Mouse (Mus musculus) Muller cell, postnatal 12 days (primary cell): ENCODE data around the gene Cacna2d1.

Experiments
- DNase-seq: peaks from one replicate; pipeline ENCODE4 v3.0.0-alpha.2; 2015; ENCODE audit errors: inconsistent ontology term

Cacna2d1 gene

DNA sequence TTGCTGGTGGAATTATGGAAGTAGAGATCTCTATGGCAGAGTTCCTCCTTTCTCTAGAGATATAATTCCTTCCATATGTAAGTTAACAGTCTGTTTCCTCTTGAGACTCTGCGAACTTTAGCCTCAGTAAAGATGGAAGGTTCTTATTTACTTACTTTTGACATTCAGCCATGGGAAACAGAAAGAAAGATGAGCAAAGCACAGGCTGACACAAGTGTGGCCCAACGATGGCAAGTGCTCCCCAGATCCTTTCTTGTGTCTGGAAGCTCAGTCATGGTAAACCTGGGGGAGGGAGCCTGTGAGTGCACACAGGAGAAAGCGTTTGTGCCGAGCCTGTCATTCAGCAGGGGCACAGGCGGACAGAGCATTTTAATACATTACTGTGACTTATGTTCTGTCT lies 48.9 kb downstream of the Cacna2d1 start:
- DNase-seq, result no peak

DNA sequence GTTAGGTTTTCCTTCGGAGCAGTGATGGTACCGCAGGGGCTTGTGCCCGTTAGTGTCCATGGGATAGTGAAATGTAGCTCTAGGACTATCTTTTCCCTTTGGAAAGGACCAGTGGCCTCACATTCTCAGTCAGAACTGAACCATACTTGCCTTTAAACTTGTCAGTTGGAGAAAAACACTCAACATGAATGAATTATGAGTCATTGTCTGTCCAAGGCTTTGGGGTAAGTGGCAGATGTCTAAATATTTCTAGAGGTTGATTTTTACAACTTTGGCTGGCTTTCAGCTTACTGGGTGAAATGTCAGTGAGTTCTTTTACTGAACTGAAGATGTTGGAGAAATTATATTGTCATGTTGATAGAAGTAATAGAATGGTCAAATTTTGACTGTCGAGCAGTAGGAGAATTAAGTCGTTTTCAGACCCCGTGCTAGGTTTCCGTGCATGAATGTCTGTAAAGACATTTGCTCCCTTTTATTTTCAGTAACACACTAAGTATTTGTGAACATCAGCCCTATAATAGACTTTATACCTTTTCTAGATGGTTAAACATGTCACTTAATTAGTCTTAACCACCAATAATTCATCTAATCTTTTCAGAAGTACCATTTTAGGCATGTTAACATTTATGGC lies 50.9 kb downstream of the Cacna2d1 start:
- peak; percentile 56 for DNase-seq

DNA sequence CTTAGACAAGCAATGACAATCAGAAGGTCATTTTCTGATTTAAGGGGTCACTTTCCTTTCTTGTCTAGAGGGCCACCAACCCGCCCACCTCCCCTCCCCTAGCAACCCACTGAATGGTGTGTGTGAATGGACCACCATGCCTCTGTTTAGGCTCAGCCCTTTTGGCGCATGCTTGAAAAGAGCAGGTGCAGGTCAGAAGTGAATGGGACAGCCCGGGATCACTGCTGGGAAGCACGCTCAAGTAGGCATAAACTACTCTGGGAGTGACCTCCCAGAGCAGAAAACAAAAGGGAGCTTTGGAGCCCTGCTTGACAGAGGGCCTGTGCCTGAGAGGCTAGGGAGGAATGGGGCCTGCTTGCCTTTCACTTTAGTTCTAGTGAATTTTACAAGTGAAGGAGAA lies 51.4 kb downstream of the Cacna2d1 start:
- DNase-seq, result peak; percentile 34

DNA sequence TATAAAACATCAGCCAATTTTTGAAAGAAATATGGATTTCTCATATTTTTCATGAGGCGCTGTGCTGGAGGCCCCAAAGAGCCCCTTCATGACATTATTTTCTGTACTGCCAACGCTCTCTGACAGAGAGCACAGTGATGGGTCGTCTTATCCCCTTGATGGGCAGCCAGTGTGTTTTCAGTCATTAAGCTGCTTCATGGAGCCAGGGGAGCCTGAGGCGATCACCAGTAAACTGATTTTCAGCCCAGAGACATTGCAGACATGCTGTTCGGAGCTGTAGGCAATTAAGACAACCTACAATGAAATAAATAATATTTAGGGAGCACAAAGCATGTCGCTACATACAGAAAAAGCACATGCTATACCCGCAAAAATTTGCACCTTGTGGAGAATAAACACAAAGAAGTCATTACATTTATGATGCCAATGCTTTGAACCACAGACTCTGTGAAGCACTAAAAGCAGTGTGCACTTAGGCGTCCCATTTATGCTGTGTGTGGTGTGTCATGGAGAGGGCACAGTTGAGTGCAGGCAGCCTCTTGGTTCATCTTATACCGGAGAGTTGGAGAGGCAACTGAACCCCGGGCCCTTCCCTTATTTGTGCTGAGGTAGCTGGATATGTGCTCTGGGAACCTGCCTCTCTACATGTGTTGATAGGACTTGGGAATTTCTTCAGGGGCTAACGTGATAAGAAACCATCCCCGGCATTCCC lies 57.1 kb downstream of the Cacna2d1 start:
- no peak for DNase-seq

DNA sequence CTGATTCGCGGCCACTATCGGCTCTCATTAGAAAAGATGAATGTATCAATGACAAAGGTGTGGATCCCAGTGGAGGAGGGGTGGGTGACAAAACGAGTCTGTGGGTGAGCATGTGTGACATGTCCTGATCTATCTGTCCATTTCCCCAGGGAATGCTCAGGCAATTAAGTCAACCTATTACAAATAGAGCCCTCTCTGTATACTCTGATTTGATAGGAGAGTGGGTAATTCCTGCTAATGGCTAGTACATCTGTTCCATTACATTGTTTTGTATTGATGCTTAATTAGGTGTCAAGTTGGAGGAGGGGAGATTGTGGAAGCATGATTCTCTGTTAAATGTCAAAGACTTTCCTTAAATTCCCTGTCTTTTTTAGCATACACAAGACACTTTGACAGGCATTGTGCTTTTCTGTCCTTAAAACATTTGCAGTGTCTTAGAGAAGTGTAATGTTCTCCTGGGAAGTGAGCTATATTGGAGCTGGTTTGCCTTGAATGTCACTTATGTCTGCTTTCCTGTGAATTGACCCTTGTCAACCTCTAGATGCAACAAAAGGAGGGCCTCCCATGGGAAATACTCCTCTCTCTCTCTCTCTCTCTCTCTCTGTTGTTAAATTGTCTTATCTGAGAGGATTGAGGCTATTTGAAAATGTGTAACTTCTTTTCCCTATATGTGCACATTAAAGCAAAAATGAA lies 58.9 kb downstream of the Cacna2d1 start:
- no peak for DNase-seq

DNA sequence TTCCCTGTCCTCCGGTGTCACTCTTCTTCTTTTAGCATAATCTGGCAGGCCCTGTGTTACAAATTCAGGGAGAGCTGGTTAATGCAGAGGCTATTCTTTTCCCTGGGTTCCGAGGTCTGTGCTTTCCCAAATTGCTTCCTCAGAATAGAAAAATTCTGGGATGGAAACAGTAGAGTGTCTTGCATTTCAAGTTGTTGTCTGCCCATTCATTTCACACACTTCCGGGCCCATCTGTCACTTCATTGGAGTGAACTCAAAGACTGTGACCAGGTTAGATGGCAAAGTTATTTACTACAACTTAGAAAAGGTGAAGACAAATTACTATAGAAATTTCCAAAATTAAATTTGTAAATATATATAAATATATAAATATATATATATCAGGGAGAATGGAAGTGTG lies 62.7 kb downstream of the Cacna2d1 start:
- DNase-seq, result no peak

DNA sequence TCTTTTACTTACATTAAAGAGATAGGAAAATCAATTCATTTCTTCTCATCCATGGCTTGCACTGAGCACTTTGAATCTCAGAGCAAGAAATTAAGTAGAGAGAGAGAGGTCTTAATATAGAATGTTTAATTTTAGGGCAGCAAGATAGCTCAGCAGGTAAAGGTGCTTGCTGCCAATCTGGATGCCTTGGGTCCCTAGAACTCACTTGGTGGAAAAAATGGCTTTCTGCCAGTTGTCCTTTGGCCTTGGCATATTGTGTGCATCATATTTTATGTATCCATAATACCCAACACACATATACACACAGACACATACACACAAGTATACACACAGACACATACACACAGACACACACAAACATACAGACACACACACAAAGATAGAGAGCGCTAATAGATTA lies 63.3 kb downstream of the Cacna2d1 start:
- DNase-seq, result no peak

DNA sequence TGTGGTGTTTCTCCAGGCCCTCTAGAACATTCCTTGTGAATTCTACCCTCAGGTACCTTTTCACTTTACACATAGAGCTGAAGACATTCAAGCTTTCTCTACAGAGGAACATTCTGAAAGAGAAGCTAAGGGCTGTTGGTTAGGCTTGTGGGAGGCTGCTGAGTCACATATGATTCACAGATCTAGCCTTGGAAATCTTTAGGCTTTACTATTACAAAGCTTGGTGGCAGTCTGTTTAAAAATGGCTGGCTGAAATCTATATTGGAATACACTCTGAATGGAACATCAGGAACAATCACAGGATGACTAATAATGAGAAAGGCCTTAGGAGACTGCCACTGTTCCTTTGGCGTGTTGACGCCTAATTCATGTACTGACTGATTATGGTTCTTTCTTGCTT lies 66.4 kb downstream of the Cacna2d1 start:
- DNase-seq, result peak; percentile 42

DNA sequence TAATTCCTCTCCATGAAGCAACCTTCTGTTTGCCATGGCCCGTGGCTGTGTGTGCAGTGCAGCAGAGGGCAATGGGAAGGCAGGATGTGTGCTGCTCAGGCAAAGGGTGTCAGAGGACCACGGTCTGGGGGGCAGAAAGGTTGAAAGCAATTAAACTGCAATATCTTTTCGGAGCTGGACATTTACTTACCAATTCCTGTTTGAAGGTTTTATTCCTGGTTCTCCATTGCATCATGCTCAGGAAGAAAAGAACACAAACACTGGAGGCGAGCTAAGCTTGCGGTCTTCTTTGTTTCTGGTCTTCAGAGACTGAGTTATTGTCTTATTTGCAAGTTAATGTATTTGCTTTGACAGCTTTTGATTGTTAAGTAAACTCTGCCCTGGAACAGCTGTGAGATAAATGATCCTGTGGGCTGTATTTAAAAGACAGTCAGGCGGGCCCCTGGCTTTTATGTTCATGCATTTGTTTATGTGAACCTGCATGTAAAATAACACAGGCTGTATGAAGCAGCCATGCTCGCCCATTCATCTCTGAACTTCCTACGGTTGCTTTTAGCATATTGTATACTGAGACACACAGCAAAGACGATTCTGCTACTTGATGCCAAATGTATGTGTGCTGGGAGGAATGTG lies 68.1 kb downstream of the Cacna2d1 start:
- peak; percentile 53 for DNase-seq

DNA sequence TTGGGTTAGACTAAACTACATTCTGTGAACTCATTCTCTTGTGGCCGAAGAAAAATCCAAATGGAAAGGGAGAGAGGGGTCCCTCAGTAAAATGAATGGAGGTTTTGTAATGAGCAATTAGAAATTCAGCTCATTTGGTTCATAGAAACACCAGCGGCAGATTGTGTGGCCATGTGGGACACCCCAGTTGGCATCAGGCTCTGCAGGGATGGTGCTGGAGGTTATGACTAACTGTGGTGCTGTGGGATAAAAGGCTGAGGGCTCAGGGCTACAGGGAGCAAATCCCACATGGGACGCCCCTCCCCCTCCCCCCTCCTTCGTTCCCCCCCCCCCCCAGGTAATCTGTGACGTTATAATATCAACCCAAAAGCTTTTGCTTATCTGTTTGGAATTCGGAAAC lies 69.8 kb downstream of the Cacna2d1 start:
- peak; percentile 27 for DNase-seq

DNA sequence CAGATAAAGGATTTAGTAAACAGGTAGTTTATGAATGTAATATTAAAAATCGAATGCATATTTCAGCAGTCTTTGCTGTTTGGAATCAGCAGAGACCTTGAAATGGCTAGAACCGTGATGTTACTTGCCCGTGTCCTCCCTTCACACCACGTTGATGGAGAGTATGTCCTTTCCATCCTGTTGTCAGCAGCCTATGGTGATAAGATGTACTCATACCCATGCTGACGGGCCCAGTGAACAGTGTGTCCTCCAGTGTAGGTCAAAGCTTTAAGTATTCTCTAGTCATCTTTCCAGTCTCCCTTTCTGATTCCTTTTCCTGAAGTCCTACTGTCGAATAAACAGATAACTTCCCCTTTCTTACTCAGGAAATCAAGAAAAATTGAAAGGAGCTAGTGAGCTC lies 72.5 kb downstream of the Cacna2d1 start:
- DNase-seq, result no peak

DNA sequence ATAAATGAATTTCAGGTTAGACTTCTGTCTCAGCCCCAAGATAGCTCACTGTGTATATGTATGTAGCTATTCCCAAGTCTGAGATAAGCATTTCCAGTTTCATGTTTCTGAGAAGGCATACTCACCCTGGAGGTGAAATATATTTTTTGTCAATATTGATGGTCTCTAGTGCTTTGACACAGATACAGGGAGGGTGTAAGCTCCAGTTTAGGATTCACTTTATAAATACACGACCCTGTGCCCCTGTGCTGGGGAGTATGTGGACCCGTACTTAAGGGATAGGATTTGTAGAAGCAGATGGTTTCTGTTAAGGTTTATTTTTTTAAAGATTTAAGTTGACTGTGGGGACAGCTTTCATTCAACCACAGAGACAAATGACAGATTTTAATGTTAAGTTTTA lies 79.2 kb downstream of the Cacna2d1 start:
- DNase-seq, result no peak

DNA sequence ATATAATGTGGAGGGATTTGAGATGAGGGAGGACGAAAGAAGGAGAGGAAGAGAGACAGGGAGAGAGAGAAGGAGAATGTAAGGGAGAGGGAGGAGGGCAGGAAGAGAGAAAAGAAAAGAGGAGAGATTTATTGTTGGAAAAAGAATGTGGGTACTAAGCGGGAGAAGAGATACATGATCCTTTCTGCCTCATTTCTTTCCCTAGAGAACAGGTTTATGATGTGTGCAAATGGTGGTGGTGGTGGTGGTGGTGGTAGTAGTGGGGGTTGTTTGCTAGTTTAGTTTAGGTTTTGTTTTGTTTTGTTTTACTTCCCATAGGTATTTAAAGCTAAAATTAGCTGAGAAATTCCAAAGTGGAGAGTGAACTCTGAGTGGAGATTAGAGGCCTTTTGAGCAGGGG lies 79.9 kb downstream of the Cacna2d1 start:
- DNase-seq, result no peak

DNA sequence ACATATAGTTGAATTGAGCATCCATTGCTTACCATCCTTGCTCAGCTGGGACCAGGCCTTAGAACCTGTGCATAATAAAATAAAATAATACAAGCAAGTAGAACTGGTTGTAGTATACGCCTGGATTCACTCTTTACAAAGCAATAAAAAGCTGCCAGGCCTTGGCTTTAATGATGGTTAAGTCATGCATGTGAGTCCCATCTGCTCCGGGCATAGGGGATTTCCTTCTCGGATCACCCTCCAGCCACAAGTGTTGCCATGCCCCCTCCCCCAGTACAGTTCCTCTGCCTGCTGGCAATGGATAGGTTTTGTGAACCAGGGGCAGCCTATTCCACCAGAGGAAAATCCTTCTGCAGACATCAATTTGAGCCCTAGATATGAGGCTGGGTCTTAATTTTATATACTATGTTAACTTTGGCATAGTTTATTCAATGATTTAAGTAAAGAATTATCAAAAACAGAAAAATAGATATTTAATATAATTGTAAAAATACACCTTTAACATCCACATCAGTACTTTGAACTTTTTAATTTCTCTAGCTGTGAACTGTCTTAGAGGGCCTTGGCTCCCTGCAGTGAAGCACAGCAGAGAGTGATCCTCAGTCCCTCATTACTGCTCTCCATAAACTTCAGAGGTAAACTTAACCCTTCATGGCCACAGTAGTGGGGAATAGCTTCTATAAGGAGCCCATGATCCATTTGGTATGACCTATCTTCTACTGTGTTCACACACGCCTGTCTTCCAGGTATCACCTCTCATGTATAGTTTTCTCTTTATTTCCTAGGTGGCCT lies 90.3 kb downstream of the Cacna2d1 start:
- peak; percentile 68 for DNase-seq

DNA sequence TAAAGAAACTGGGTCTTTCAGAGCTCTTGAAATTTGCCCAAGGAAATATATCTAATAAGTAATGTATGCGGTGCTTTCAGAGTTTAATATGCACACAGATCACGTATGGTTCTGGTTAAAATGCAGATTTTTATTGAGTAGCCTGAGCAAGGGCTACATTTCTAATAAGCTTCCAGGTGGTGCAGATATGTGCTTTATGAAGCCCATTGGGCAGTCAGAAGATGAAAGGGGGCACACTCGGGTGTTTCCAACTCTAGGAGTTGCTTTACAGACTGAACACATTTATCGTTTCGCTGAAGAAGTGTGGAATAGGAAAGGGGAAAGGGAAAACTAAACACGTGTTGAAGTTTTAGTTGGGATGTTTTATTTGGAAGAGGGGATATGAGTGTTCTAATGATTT lies 94.4 kb downstream of the Cacna2d1 start:
- DNase-seq, result no peak

DNA sequence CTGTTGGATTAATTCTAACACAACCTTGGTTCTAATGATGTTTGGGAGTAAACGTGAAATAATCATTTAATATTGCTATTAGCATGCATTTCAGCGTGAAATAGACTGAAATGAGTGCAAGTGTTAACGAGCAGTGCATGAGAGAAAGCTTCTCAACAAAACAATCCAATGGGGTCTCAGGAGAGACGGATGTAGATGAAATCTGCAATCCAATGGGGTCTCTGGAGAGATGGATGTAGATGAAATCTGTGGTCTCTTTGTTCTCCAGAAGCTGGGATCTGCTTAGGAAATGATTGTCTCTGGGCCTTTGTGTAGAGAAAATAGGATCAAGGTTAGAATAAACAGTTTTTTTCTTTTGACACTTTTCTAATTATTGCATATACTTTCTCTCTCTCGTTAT lies 95.0 kb downstream of the Cacna2d1 start:
- no peak for DNase-seq

DNA sequence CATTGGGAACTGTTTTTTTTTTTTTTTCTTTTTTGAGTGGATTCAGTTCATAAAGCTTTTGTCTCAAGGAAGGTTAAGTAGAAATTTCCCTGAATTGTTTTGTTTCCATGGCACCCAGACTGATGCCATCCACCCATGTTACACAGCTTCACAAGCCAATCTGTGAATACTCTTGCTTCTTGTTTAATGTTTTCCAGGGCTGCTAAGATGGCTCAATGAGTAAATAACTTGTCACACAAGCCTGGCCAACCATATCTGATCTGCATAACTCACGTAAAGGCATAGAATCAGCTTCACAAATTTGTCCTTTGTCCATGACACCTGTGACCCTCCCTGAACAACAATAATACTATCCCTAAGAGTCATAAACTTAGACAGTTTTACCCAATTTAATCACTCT lies 99.1 kb downstream of the Cacna2d1 start:
- no peak for DNase-seq

DNA sequence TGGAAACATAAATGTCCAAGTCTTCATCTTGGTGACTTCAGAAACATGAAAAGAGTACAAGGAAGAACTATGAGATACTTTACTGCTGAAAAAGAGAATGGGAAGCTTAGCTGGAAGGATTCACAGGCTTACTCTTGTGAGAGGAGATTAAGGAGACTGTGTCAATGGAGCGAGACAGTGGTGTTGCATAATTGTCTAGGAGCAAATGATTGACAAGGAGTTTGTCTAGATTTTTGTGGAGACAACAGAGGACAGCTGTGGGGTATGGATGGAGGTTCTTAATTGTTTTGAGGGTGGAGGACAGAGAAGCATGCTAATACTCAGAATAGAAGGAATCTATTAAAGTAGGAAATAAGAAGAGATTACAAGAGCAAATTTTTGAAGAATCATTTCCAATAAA lies 100.8 kb downstream of the Cacna2d1 start:
- DNase-seq, result no peak

DNA sequence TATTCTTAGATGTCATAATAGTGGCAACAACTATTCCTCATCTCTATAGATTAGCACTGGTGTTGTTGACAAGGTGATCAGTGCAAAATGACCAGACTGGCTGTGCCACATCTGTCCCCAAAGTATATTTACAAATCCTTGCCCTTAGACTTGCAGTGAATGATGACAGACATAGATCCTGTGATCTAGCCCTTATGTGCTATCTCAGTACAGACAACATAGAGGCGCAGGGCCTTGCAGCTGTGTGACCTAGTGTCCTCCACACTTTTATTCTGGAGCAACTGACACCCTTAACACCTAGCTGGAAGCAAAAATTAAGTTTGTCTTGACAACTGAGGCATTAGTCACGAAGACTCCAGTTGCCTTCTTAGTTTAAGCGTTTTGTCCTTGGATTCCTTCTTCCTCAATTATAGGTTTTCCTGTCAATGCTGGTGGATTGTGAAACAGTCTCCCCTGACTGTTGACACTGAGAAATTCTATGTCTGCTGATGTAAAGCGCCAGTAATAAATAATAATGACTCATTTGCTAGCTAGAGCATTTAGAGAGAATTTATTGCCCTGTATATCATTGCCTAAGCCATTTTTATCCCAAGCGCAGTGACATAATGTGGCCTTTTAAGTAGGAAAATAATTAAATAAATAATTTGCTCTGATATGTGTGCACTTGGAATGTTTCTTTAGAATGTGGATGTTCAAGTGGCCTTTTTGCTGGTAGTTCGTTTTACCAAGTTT lies 110.8 kb downstream of the Cacna2d1 start:
- no peak for DNase-seq

DNA sequence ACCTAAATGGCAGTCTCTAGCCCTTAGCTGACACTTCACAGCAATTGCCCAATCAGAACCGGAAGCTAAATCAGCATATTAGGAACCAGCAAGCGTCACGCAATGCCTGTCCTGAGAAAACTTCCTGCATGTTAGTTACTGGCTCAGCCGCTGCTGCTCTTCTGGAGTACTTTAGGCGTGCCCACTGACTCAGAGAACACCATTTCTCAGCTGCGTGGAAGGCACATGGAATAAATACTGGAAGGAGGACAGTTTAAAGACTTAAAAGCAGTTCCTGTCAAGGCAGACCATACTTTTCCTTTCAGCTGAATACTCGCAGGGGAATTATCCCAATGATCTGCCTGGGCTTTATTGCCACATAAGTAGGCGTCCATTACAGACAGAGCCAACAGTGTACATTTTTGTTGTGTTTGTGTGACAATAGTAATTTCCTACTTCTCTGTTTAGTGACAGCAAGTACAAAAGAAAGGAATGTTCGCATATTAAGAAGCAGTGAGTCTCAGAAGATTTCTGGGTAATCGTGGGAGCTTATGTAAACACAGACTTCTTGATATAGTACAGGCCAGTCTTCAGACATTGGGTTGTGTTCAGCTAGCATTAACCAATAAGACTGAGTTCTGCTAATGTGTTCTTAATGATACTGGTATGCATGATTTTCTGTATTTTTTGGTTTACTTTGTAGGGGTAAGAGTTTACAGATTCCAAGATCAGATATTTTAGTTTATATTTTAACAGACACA lies 113.1 kb downstream of the Cacna2d1 start:
- DNase-seq, result no peak
